Mouse (Mus musculus): ENCODE data around the gene Gm20388. TPM values are rescaled to one million over a fixed set of nuclear protein-coding genes. Genes with fewer than 3 reads are reported as not detected.
"Not testable (repeated sequence)": the region's sequence is repeated elsewhere in the genome, so short reads cannot be mapped to it uniquely, and the experiment has no call there.

The Gm20388 gene
- polyA plus RNA-seq, 1 experiment, result 59.3 TPM

GRCm38 (mm10) chr8:123279828-123280227, 3369.2 kb downstream of the Gm20388 start:
- TF ChIP-seq POLR2A (IDR thresholded peaks at IDR 0.05; ENCODE audit: borderline replicate concordance, extremely low read depth, insufficient read depth, insufficient read length, poor library complexity, severe bottlenecking) (no peak), CTCF (IDR thresholded peaks at IDR 0.05; ENCODE audit: borderline replicate concordance, extremely low read depth, insufficient read depth, insufficient read length) (no peak)
- no peak for DNase-seq (ENCODE audit: low read depth)

DNA sequence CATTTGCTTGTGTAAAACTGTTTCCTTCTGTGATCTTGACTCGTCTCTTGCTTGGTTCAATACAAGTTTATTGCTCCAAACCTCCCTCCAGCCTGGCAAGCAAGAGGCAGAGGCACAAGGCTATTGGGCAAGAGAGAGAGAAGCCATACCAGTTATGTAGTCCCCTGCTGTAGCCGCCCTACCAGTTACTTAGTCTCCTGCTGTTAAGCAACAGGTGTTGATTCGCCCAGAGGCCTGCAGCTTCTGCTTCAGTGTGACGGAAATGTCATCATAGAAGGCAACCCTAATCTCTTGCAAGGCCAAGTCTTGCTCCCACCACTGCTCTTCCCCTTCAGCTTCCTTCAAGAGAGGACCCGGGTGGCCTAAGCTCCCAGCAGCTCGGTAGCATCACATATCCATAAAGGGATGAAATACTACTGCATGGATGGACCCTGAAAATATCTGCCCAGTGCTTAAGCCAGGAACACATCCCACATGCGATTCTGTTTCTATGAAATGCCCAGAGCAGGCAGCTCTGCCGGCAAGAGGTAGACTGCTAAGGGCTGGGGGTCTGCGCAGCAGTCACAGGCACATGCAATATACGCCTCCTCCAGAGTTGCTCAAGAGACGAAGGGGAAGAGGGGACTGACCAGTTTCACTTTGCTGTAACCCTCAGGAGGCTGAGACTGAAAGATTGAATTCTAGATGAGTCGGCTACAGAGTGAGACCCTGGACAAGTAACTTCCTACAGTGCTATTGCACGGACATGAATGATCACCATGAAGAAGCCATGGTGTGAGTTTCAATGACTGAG, 3369.9 kb downstream of the Gm20388 start:
- TF ChIP-seq POLR2A (IDR thresholded peaks at IDR 0.05; ENCODE audit: borderline replicate concordance, extremely low read depth, insufficient read depth, insufficient read length, poor library complexity, severe bottlenecking), result no peak
- TF ChIP-seq CTCF (IDR thresholded peaks at IDR 0.05; ENCODE audit: borderline replicate concordance, extremely low read depth, insufficient read depth, insufficient read length), result no peak
- no peak for DNase-seq (ENCODE audit: low read depth)

GRCm38 (mm10) chr8:123282994-123283393, 3372.4 kb downstream of the Gm20388 start:
- DNase-seq (ENCODE audit: low read depth), result not testable (repeated sequence)

DNA sequence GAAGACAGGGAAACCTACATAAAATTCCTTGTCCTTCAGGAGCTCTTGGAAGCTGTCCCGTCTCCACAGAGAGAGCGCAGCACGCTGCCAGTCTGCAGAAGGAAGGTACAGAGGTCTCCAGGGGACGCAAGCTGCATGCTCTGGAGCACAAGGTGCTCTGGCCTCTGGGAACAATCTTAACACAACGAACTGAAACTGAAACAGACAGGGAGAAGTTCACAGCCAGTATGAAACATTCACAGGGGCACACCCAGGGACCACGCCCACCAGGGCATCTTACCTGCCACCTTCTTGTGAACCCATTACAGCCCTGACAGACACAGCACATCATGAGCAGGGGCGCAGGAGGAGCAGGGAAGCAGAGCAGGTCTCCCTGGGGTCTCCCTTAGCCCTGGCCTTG, 3373.3 kb downstream of the Gm20388 start:
- no peak for TF ChIP-seq CTCF (IDR thresholded peaks at IDR 0.05; ENCODE audit: borderline replicate concordance, extremely low read depth, insufficient read depth, insufficient read length)
- no peak for TF ChIP-seq POLR2A (IDR thresholded peaks at IDR 0.05; ENCODE audit: borderline replicate concordance, extremely low read depth, insufficient read depth, insufficient read length, poor library complexity, severe bottlenecking)
- DNase-seq (ENCODE audit: low read depth), result no peak

DNA sequence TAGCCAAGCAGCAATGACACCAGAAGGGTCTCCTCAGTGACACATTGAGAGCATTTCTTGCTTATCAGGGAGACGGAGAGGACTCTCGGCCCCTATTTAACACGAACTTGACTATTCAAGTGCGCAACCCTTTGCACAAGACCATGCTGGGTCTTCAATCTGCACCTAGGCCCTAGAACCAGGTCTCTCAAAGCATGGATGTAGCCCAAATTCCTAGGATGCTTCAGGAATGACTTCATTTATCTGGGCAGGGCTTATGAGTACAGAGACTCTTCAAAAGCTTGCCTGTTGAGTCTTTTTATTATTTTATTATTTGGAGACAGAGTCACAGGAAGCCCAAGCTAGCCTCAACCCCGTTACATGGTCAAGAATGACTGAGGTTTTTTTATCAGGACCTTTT, 3373.9 kb downstream of the Gm20388 start:
- TF ChIP-seq POLR2A (IDR thresholded peaks at IDR 0.05; ENCODE audit: borderline replicate concordance, extremely low read depth, insufficient read depth, insufficient read length, poor library complexity, severe bottlenecking) (no peak), CTCF (IDR thresholded peaks at IDR 0.05; ENCODE audit: borderline replicate concordance, extremely low read depth, insufficient read depth, insufficient read length) (no peak)
- no peak for DNase-seq (ENCODE audit: low read depth)

DNA sequence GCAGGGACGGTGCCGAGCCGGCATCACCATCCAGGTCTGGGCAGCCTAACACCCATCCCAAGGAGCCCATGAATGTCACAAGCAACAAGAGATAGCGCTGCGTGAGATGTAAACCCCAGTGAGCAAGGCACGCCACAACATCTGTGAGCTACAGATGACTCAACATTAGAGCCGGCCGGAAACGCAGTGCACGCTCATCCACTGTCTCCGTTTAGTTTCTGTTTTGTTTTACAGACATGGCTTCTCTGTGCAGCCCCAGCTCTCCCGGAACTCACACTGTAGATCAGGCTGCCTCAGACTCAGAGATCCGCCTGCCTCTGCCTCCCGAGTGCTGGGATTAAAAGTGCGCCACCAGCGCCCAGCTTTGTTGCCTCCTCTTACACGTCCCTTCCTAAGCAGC, 3376.7 kb downstream of the Gm20388 start:
- TF ChIP-seq CTCF (IDR thresholded peaks at IDR 0.05; ENCODE audit: borderline replicate concordance, extremely low read depth, insufficient read depth, insufficient read length) (no peak), POLR2A (IDR thresholded peaks at IDR 0.05; ENCODE audit: borderline replicate concordance, extremely low read depth, insufficient read depth, insufficient read length, poor library complexity, severe bottlenecking) (no peak)
- DNase-seq (ENCODE audit: low read depth), result no peak

GRCm38 (mm10) chr8:123290166-123290565, 3379.5 kb downstream of the Gm20388 start:
- DNase-seq (ENCODE audit: low read depth), result peak; percentile 8
- no peak for TF ChIP-seq POLR2A (IDR thresholded peaks at IDR 0.05; ENCODE audit: borderline replicate concordance, extremely low read depth, insufficient read depth, insufficient read length, poor library complexity, severe bottlenecking)
- peak; percentile 52; the same call in 1 of the 2 replicates for TF ChIP-seq CTCF (IDR thresholded peaks at IDR 0.05; ENCODE audit: borderline replicate concordance, extremely low read depth, insufficient read depth, insufficient read length)

DNA sequence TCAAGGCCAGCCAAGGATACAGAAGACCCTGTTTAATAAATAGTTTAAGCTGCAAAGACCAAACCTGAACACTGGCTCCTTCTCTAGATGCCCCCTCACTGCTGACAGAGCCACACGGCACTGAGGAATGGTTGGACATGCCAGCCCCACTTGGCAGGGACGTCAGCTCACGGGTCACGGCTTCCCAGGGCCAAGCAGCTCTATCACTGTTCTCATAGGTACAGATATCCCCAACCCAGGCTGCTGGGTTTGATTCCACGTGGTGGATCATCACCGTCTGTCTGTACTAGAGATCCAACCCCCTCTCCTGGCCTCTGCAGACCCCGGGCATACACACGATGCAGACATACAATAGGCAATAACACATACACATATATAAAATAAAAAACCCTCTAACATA, 3380.0 kb downstream of the Gm20388 start:
- no peak for DNase-seq (ENCODE audit: low read depth)
- no peak for TF ChIP-seq CTCF (IDR thresholded peaks at IDR 0.05; ENCODE audit: borderline replicate concordance, extremely low read depth, insufficient read depth, insufficient read length)
- no peak for TF ChIP-seq POLR2A (IDR thresholded peaks at IDR 0.05; ENCODE audit: borderline replicate concordance, extremely low read depth, insufficient read depth, insufficient read length, poor library complexity, severe bottlenecking)

GRCm38 (mm10) chr8:123291716-123292115, 3381.1 kb downstream of the Gm20388 start:
- DNase-seq (ENCODE audit: low read depth), result no peak
- TF ChIP-seq POLR2A (IDR thresholded peaks at IDR 0.05; ENCODE audit: borderline replicate concordance, extremely low read depth, insufficient read depth, insufficient read length, poor library complexity, severe bottlenecking) (no peak), CTCF (IDR thresholded peaks at IDR 0.05; ENCODE audit: borderline replicate concordance, extremely low read depth, insufficient read depth, insufficient read length) (no peak)

DNA sequence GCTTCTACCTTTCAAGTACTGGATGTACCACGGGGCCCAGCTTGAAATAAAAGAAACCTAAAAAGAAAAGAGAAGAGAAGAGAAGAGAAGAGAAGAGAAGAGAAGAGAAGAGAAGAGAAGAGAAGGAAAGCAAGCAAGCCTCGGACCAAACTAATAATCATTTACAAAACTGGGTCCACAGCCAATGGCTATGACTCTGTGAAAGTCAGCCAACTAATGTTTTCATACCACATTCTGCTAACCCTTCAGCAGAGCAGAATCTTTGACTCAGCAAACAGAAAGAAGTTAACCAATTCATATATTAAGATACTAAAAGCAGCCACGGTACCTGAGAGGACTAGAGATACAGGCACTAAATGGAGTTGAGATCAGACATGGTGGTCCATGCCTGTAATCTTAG, 3381.6 kb downstream of the Gm20388 start:
- TF ChIP-seq CTCF (IDR thresholded peaks at IDR 0.05; ENCODE audit: borderline replicate concordance, extremely low read depth, insufficient read depth, insufficient read length), result no peak
- no peak for DNase-seq (ENCODE audit: low read depth)

- DNase-seq (ENCODE audit: low read depth), result no peak
- no peak for TF ChIP-seq CTCF (IDR thresholded peaks at IDR 0.05; ENCODE audit: borderline replicate concordance, extremely low read depth, insufficient read depth, insufficient read length)
- TF ChIP-seq POLR2A (IDR thresholded peaks at IDR 0.05; ENCODE audit: borderline replicate concordance, extremely low read depth, insufficient read depth, insufficient read length, poor library complexity, severe bottlenecking), result no peak
Measured at GRCm38 (mm10) chr8:123292785-123293184, 3382.1 kb downstream of the Gm20388 start.

- TF ChIP-seq CTCF (IDR thresholded peaks at IDR 0.05; ENCODE audit: borderline replicate concordance, extremely low read depth, insufficient read depth, insufficient read length) (no peak), POLR2A (IDR thresholded peaks at IDR 0.05; ENCODE audit: borderline replicate concordance, extremely low read depth, insufficient read depth, insufficient read length, poor library complexity, severe bottlenecking) (no peak)
- no peak for DNase-seq (ENCODE audit: low read depth)
Measured at GRCm38 (mm10) chr8:123298301-123298700, 3387.7 kb downstream of the Gm20388 start.

Data from brain, embryonic 14.5 days (tissue).